Mouse (Mus musculus): ENCODE measurements around the gene Tbc1d32.

DNA sequence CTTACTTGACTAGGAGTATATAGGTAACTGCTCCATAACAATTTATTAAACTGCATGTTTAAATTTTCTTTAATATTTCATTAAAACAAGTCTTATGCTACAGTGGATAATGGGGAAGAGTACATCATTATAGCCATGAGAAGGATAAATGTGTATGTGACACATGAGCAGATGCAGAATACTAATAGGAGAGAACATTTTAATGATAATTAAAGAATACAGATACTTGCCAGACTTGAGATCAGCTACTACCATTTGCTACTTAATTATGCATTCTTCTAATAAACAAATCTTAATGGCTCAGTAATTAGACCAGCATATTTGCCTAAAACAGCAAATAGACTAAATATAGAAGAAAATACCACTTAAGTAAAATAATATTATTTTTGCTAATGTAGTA lies 131.7 kb downstream of the Tbc1d32 start:
- TF ChIP-seq CTCF (conservative IDR thresholded peaks at IDR 0.05 in 1 of 2, IDR thresholded peaks at IDR 0.05 in 1 of 2; ENCODE audit: low read depth in 2 of 2, low read length in 2 of 2), result no peak
- TF ChIP-seq KAT2A (IDR thresholded peaks at IDR 0.05; ENCODE audit: insufficient replicate concordance, low read length), result no peak
- no peak for TF ChIP-seq NRF1 (IDR thresholded peaks at IDR 0.05; ENCODE audit: low read depth, low read length)
- TF ChIP-seq TBP (conservative IDR thresholded peaks at IDR 0.05; ENCODE audit: low read depth, low read length), result no peak
- TF ChIP-seq SMC3 (IDR thresholded peaks at IDR 0.05; ENCODE audit: low read depth, low read length), result no peak
- TF ChIP-seq MAX (IDR thresholded peaks at IDR 0.05; ENCODE audit: low read length), result no peak
- no peak for TF ChIP-seq ZNF384 (IDR thresholded peaks at IDR 0.05; ENCODE audit: low read depth, low read length)
- TF ChIP-seq POLR2A (IDR thresholded peaks at IDR 0.05; ENCODE audit: low read depth, low read length), result no peak
- no peak for TF ChIP-seq CHD2 (IDR thresholded peaks at IDR 0.05; ENCODE audit: low read length)
- TF ChIP-seq GABPA (IDR thresholded peaks at IDR 0.05; ENCODE audit: insufficient replicate concordance, low read depth, low read length), result no peak
